Mouse (Mus musculus): ENCODE measurements around the gene Tmem127. TPM values are rescaled to one million over a fixed set of nuclear protein-coding genes. Genes with fewer than 3 reads are reported as not detected.

Gene Tmem127
- polyA plus RNA-seq, 1 experiment from 2014 or later, result 25.9 TPM

DNA sequence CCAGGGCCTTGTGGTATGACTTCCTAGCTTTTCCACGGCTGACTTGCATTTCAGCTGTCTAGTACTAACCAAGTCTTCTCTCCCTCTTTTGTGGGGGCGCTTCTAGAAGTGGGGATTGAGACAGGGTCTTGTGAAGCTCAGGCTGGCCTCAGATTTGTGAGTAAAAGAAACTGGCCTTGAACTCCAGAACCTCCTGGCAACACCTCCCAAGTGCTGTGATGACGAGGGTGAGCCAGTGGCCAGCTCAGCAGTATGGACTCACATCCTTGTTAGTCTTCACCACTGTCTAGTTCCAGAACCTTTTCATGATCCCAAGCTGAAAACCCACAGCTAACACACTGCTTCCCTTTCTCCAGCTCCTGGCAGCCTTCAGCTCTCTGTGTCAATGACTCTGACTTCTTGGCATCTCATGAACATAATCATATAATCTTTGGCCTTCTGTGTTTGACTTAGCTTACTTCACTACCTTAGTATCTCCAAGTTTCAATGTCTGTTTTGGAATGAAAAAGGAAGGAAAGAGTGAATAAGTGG is 7.0 kb downstream of the Tmem127 start:
- H3K27me3 ChIP-seq (replicated peaks; ENCODE audit: control insufficient read depth, insufficient read depth, low read length), result no peaks in the 10 kb centered on the region
- H3K9me3 ChIP-seq (ENCODE audit: control insufficient read depth, low read length), result no peaks in the 10 kb centered on the region
- 93% methylated on average over 3 of the region's 3 CpGs for WGBS
- no peak for DNase-seq (ENCODE audit: low spot score)
- H3K36me3 ChIP-seq (ENCODE audit: control insufficient read depth, insufficient read depth, low read length), result peaks cover 41% of the 10 kb centered on the region
- H3K4me2 ChIP-seq (ENCODE audit: low read depth, low read length), result no peak overlapping the region
- H3K27ac ChIP-seq (replicated peaks; ENCODE audit: low read depth, low read length), result no peak overlapping the region
- ATAC-seq (ENCODE audit: low read depth), result no peak
- no peak overlapping the region for H3K9ac ChIP-seq (ENCODE audit: low read depth, low read length)
- no peaks in the 10 kb centered on the region for H3K4me1 ChIP-seq (ENCODE audit: control insufficient read depth, insufficient read depth, low read length)
- no peak overlapping the region for H3K4me3 ChIP-seq (ENCODE audit: low read depth, low read length)

DNA sequence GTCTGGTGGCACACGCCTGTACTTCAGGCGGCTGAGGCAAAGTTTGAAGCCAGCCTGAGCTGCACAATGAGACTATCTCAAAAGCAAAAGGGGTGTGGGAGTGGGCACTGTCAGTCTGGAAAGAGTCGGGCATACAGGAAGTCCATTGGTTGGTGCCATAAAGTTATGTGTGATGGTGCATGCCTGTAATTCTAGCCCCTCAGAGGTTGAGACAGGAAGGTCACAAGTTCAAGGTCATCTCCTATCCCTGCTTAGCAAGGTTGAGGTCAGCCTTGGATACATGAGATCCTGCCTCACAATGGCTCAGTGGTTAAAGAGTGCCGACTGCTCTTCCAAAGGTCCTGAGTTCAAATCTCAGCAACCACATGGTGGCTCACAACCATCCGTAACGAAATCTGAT is 7.6 kb downstream of the Tmem127 start:
- no peak overlapping the region for H3K9ac ChIP-seq (ENCODE audit: low read depth, low read length)
- peaks cover 44% of the 10 kb centered on the region for H3K36me3 ChIP-seq (ENCODE audit: control insufficient read depth, insufficient read depth, low read length)
- H3K27ac ChIP-seq (replicated peaks; ENCODE audit: low read depth, low read length), result no peak overlapping the region
- H3K9me3 ChIP-seq (ENCODE audit: control insufficient read depth, low read length), result no peaks in the 10 kb centered on the region
- 79% methylated on average over 6 of the region's 6 CpGs for WGBS
- DNase-seq (ENCODE audit: low spot score), result no peak
- no peak overlapping the region for H3K4me3 ChIP-seq (ENCODE audit: low read depth, low read length)
- ATAC-seq (ENCODE audit: low read depth), result no peak
- no peaks in the 10 kb centered on the region for H3K27me3 ChIP-seq (replicated peaks; ENCODE audit: control insufficient read depth, insufficient read depth, low read length)
- no peak overlapping the region for H3K4me2 ChIP-seq (ENCODE audit: low read depth, low read length)
- no peaks in the 10 kb centered on the region for H3K4me1 ChIP-seq (ENCODE audit: control insufficient read depth, insufficient read depth, low read length)

DNA sequence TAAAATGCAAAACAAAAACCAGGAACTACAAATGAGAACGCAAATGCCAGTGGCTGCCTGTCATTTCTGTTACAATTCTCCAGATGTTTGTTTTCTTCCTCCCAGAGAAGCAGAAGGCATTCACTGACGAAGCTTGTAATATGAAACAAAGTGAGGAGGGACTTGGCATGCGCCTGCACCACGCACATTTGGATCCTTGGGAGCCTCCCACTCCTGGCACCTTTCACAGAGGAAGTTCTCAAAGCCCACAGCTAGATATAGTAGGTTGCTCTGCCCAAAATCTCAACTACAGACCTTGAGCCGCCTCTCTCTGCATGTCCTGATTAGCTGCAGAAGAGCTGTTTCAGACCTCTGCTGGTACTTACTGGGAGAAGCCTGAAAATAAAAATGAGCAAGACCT is 11.6 kb downstream of the Tmem127 start:
- no peaks in the 10 kb centered on the region for H3K27me3 ChIP-seq (replicated peaks; ENCODE audit: control insufficient read depth, insufficient read depth, low read length)
- no peak overlapping the region for H3K4me3 ChIP-seq (ENCODE audit: low read depth, low read length)
- 78% methylated on average over 5 of the region's 5 CpGs for WGBS
- no peak overlapping the region for H3K9ac ChIP-seq (ENCODE audit: low read depth, low read length)
- no peak overlapping the region for H3K27ac ChIP-seq (replicated peaks; ENCODE audit: low read depth, low read length)
- DNase-seq (ENCODE audit: low spot score), result no peak
- ATAC-seq (ENCODE audit: low read depth), result no peak
- H3K4me2 ChIP-seq (ENCODE audit: low read depth, low read length), result no peak overlapping the region
- H3K4me1 ChIP-seq (ENCODE audit: control insufficient read depth, insufficient read depth, low read length), result no peaks in the 10 kb centered on the region
- H3K36me3 ChIP-seq (ENCODE audit: control insufficient read depth, insufficient read depth, low read length), result peaks cover 39% of the 10 kb centered on the region
- H3K9me3 ChIP-seq (ENCODE audit: control insufficient read depth, low read length), result no peaks in the 10 kb centered on the region

DNA sequence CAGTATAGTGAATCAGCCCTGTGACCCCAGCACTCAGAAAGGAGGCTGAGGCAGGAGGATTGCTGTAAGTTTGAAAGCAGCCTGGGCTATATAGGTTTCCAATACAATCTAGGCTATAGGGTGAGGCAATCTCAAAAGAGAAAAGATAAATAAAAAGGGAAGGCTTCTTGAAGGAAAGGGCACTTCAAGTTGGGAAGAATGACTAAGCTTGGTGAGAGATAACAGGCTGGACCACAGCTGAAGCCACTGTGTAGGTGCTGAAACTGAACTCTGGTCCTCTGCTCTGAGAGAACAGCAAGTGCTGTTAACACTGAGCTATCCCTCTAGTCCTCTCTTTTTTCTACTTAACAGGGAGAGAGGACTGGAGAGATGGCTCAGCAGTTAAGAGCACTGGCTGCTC is 14.8 kb downstream of the Tmem127 start:
- H3K9ac ChIP-seq (ENCODE audit: low read depth, low read length), result no peak overlapping the region
- H3K4me2 ChIP-seq (ENCODE audit: low read depth, low read length), result no peak overlapping the region
- DNase-seq (ENCODE audit: low spot score) (no peak), ATAC-seq (ENCODE audit: low read depth) (no peak)
- no peaks in the 10 kb centered on the region for H3K27me3 ChIP-seq (replicated peaks; ENCODE audit: control insufficient read depth, insufficient read depth, low read length)
- H3K9me3 ChIP-seq (ENCODE audit: control insufficient read depth, low read length), result no peaks in the 10 kb centered on the region
- H3K4me1 ChIP-seq (ENCODE audit: control insufficient read depth, insufficient read depth, low read length), result no peaks in the 10 kb centered on the region
- H3K27ac ChIP-seq (replicated peaks; ENCODE audit: low read depth, low read length), result no peak overlapping the region
- peaks cover 26% of the 10 kb centered on the region for H3K36me3 ChIP-seq (ENCODE audit: control insufficient read depth, insufficient read depth, low read length)
- no peak overlapping the region for H3K4me3 ChIP-seq (ENCODE audit: low read depth, low read length)

DNA sequence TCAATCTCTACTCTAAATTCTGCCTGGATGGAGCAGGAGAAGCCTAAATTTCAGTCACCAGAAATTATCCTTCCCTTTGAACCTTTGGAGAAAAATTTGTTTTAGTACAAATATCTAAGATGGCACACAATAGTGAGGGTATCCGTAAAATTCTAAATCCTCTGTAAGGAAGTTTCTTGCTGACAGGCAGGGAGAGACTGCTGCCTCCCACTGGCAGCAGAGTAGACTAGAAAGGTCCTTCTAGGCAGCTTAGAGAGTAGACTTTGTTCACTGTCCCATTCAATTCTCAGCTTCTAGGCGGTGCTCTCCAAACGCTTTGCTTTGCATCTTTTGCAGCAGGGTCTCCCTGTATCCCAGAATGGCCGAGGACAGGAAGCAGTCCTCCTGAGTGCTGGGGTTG is 20.1 kb downstream of the Tmem127 start:
- DNase-seq (ENCODE audit: low spot score) (no peak), ATAC-seq (ENCODE audit: low read depth) (no peak)
- peaks cover 4% of the 10 kb centered on the region; the same call in 1 of the 2 replicates for H3K4me1 ChIP-seq (ENCODE audit: control insufficient read depth, insufficient read depth, low read length)
- 35% methylated on average over 4 of the region's 4 CpGs for WGBS
- no peaks in the 10 kb centered on the region for H3K9me3 ChIP-seq (ENCODE audit: control insufficient read depth, low read length)
- H3K9ac ChIP-seq (ENCODE audit: low read depth, low read length), result no peak overlapping the region
- 0 out of 2 replicates have a peak, but pooled peaks cover 4% of the 10 kb centered on the region for H3K36me3 ChIP-seq (ENCODE audit: control insufficient read depth, insufficient read depth, low read length)
- H3K4me2 ChIP-seq (ENCODE audit: low read depth, low read length), result no peak overlapping the region
- H3K4me3 ChIP-seq (ENCODE audit: low read depth, low read length), result no peak overlapping the region
- H3K27me3 ChIP-seq (replicated peaks; ENCODE audit: control insufficient read depth, insufficient read depth, low read length), result no peaks in the 10 kb centered on the region
- no peak overlapping the region for H3K27ac ChIP-seq (replicated peaks; ENCODE audit: low read depth, low read length)

DNA sequence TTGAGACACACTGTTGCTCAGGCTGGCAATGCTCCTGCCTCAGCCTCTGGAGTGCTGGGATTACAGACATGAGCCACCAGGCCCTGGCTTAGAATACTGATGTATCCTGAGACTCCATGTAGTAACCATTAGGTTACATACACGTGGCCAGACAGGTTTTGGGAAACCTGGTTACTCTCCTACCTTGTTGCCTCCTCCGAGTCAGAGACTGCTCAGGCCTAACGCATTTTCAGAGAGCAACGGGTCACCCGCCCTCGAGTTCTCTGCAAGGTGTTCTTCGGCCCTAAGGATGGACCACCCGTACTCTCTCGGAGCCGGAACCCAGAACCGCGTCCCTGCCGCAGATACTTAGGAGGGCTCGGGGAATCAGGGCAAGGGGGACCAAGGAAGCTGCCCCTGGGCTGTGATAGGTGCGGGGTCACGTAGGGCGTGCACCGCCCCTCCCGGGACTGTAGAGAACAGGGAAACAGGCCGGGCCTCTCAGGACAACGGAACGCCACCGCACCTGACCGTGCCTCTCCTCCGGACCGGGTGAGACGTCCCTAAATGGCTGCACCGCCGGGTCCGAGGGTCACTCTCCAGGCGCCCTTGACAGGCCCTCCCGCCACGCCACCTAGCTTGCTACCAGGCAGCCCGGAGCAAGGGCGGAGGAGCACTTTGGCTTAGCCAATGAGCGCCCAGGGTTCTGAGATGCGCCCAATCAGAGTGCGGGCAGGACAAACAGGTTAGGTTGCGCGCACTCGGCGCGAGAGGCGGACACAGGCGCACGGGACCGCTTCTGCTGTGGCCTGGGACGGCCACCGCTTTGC is 22.0 kb downstream of the Tmem127 start, which contains the start of gene Stard7:
Gene Stard7 (plus strand): TSS at position 728 of the 809 bp plus-strand sequence.
- DNase-seq (ENCODE audit: low spot score), result peak; percentile 99
- Histone ChIP-seq H3K9me3 (ENCODE audit: control insufficient read depth, low read length) (no peaks in the 10 kb centered on the region), H3K4me1 (ENCODE audit: control insufficient read depth, insufficient read depth, low read length) (peaks cover 4% of the 10 kb centered on the region; the same call in 1 of the 2 replicates), H3K27me3 (replicated peaks; ENCODE audit: control insufficient read depth, insufficient read depth, low read length) (no peaks in the 10 kb centered on the region), H3K4me3 (ENCODE audit: low read depth, low read length) (peak within 1 kb of the TSS; percentile 78), H3K4me2 (ENCODE audit: low read depth, low read length) (peak within 1 kb of the TSS; percentile 81), H3K27ac (replicated peaks; ENCODE audit: low read depth, low read length) (peak within 1 kb of the TSS; percentile 88), H3K36me3 (ENCODE audit: control insufficient read depth, insufficient read depth, low read length) (0 out of 2 replicates have a peak, but pooled peaks cover 5% of the 10 kb centered on the region), H3K9ac (ENCODE audit: low read depth, low read length) (peak within 1 kb of the TSS; percentile 81)
- ATAC-seq (ENCODE audit: low read depth), result peak; percentile 99
- 2% methylated on average over 34 of the region's 49 CpGs for WGBS

DNA sequence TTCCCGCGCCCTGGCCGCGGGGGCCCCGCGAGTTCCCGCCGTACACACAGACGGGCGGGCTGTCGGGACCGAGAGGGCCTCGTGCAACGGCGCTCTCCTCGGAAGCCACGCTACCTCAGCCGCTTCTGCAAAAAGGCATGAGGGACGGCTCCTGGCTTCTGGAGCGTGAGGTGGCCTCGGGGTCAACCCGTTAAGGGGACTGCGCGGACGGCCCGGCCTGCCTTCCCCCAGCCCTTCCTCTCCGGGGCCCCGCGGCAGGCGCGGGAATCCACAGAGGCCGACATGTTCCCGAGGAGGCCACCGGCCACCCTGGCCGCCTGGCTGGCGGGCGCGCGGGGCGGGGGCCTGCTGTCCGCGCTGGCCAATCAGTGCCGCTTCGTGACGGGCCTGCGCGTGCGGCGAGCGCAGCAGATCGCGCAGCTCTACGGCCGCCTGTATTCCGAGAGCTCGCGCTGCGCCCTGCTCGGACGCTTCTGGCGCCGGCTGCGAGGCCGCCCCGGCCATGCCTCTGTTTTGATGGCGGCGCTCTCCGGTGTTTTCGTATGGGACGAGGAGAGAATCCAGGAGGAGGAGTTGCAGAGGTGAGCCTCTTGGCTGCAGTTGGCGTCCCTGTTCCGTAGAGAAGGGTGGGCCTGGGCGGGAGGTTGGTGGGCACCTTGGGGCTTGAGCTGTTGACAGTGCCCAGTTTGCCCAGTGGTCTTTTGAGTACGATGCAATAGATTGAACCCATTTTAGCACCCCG is 22.8 kb downstream of the Tmem127 start:
- H3K4me3 ChIP-seq (ENCODE audit: low read depth, low read length), result peak overlapping the region; percentile 78
- WGBS, result under 1% methylated on average over 46 of the region's 75 CpGs
- ATAC-seq (ENCODE audit: low read depth), result peak; percentile 96

DNA sequence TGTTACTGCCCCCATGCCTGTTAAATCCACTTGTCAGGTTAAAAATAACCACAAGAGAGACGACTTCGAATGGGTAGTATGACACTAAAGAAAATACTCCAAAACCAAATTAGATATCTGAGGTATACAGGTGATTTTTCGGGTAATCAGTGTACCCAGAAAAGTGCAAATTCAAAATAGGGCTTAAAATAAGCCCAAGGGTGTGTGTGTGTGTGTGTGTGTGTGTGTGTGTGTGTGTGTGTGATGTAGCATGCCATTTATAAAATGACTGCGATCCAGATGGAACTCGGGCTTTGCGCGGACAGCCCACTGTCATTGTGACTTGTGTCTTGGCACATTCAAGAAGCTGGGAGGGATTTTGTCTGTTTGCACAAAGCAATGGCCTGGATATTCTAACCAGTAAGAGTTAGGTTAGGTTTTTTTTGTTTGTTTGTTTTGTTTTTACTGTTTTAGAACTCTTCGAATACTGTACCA is 23.4 kb downstream of the Tmem127 start:
- Histone ChIP-seq H3K36me3 (ENCODE audit: control insufficient read depth, insufficient read depth, low read length) (0 out of 2 replicates have a peak, but pooled peaks cover 5% of the 10 kb centered on the region), H3K9ac (ENCODE audit: low read depth, low read length) (peak overlapping the region; percentile 81), H3K27me3 (replicated peaks; ENCODE audit: control insufficient read depth, insufficient read depth, low read length) (no peaks in the 10 kb centered on the region), H3K4me3 (ENCODE audit: low read depth, low read length) (peak overlapping the region; percentile 78), H3K4me1 (ENCODE audit: control insufficient read depth, insufficient read depth, low read length) (peaks cover 4% of the 10 kb centered on the region; the same call in 1 of the 2 replicates), H3K9me3 (ENCODE audit: control insufficient read depth, low read length) (no peaks in the 10 kb centered on the region), H3K4me2 (ENCODE audit: low read depth, low read length) (peak overlapping the region; percentile 81), H3K27ac (replicated peaks; ENCODE audit: low read depth, low read length) (peak overlapping the region; percentile 88)
- 11% methylated on average over 8 of the region's 8 CpGs for WGBS
- ATAC-seq (ENCODE audit: low read depth) (no peak), DNase-seq (ENCODE audit: low spot score) (peak; percentile 47)

More for the DNA sequence above, 22.8 kb downstream of the Tmem127 start:
- H3K9ac ChIP-seq (ENCODE audit: low read depth, low read length), result peak overlapping the region; percentile 81
- H3K4me2 ChIP-seq (ENCODE audit: low read depth, low read length), result peak overlapping the region; percentile 81
- H3K27me3 ChIP-seq (replicated peaks; ENCODE audit: control insufficient read depth, insufficient read depth, low read length), result no peaks in the 10 kb centered on the region
- peak overlapping the region; percentile 88 for H3K27ac ChIP-seq (replicated peaks; ENCODE audit: low read depth, low read length)
- 0 out of 2 replicates have a peak, but pooled peaks cover 5% of the 10 kb centered on the region for H3K36me3 ChIP-seq (ENCODE audit: control insufficient read depth, insufficient read depth, low read length)
- peaks cover 4% of the 10 kb centered on the region; the same call in 1 of the 2 replicates for H3K4me1 ChIP-seq (ENCODE audit: control insufficient read depth, insufficient read depth, low read length)
- no peaks in the 10 kb centered on the region for H3K9me3 ChIP-seq (ENCODE audit: control insufficient read depth, low read length)
- peak; percentile 92 for DNase-seq (ENCODE audit: low spot score)

Measured in embryonic facial prominence, embryonic 14.5 days (tissue).